Mouse (Mus musculus) neural tube, embryonic 12.5 days (tissue): ENCODE data around the gene Ubxn11. TPM values are rescaled to one million over a fixed set of nuclear protein-coding genes. Genes with fewer than 3 reads are reported as not detected.
A peak's percentile ranks its signal among the peaks of the same experiment; 100 is the strongest.

Experiments
- ATAC-seq: fragments of 200-750 bp; cut with Nextera tagmentation; 2 replicates; pipeline ENCODE4 v1.8.0; 2017; ENCODE audit warnings: low read depth, mild to moderate bottlenecking, moderate TSS enrichment, moderate library complexity; ENCODE audit not compliant: low FRiP score
- H3K27ac ChIP-seq: fragments of 300-500 bp; sonication (generic); 2 replicates; pipeline ENCODE4 v1.5.1; 2016
- H3K27me3 ChIP-seq: fragments of 300-500 bp; sonication (generic); replicated peaks from 2 replicates; pipeline ENCODE4 v1.6.1; 2016; ENCODE audit warnings: mild to moderate bottlenecking
- H3K36me3 ChIP-seq: fragments of 300-500 bp; sonication (generic); 2 replicates; pipeline ENCODE4 v1.6.1; 2016; ENCODE audit warnings: mild to moderate bottlenecking
- H3K4me1 ChIP-seq: fragments of 300-500 bp; sonication (generic); 2 replicates; pipeline ENCODE4 v1.6.1; 2016
- H3K4me2 ChIP-seq: fragments of 300-500 bp; sonication (generic); replicated peaks from 2 replicates; pipeline ENCODE4 v1.6.1; 2016; ENCODE audit warnings: mild to moderate bottlenecking
- H3K4me3 ChIP-seq: fragments of 300-500 bp; sonication (generic); 2 replicates; pipeline ENCODE4 v1.5.1; 2016
- H3K9ac ChIP-seq: fragments of 300-500 bp; sonication (generic); 2 replicates; pipeline ENCODE4 v1.6.1; 2016; ENCODE audit warnings: mild to moderate bottlenecking
- H3K9me3 ChIP-seq: fragments of 300-500 bp; sonication (generic); 2 replicates; pipeline ENCODE4 v1.6.1; 2016; ENCODE audit warnings: mild to moderate bottlenecking
- WGBS: fragments of 180-500 bp; shearing (Covaris S2); methylation state at CpG from one replicate; pipeline ENCODE4 v1.1.7; 2016; 5-methylcytosine and 5-hydroxymethylcytosine counted together
- polyA plus RNA-seq: library from polyadenylated mRNA; unstranded; fragments of >200 nt; fragmentation: Nextera tagmentation; extraction: Ambion mirVana; gene quantifications from 2 replicates; pipeline ENCODE4 v1.2.1, GENCODE M21; 2016

Gene Ubxn11
- polyA plus RNA-seq, 1 experiment from 2014 or later, result 7.3 TPM

GRCm38 (mm10) chr4:134068793-134069580 is 33.4 kb upstream of the Ubxn11 start:
- Histone ChIP-seq H3K36me3 (no peaks in the 10 kb centered on the region), H3K9ac (no peak overlapping the region), H3K4me2 (no peak overlapping the region), H3K27ac (no peak overlapping the region), H3K4me3 (no peak overlapping the region), H3K27me3 (peaks cover 16% of the 10 kb centered on the region), H3K9me3 (no peaks in the 10 kb centered on the region), H3K4me1 (no peaks in the 10 kb centered on the region)
- no peak for ATAC-seq
- 86% methylated on average over 4 of the region's 4 CpGs for WGBS

DNA sequence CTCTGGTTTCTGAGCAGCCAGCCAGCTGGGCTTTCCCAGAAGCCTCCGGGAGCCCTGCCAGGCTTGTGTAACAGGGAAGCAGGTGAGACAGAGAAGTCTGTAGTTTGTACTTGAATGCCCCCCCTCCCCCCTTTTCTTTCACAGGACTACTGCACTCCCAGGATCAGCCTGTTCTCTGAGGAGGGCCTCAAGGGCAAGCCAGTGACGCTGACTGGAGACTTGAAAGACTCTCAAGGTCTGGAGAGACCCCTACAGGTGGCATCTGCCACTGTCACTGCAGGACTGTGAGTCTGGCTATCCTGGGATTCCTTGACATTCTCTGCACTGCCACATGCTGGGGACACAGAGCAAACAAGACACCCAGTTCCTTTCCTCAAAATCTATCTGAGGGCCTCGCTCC is 23.7 kb upstream of the Ubxn11 start:
- Histone ChIP-seq H3K9me3 (no peaks in the 10 kb centered on the region), H3K9ac (no peak overlapping the region), H3K36me3 (no peaks in the 10 kb centered on the region), H3K4me1 (peaks cover 13% of the 10 kb centered on the region), H3K27me3 (peaks cover 21% of the 10 kb centered on the region), H3K27ac (no peak overlapping the region), H3K4me2 (no peak overlapping the region), H3K4me3 (no peak overlapping the region)
- WGBS, result 30% methylated on average over 3 of the region's 3 CpGs
- ATAC-seq, result no peak

- Histone ChIP-seq H3K36me3 (no peaks in the 10 kb centered on the region), H3K4me2 (no peak overlapping the region), H3K4me1 (peaks cover 13% of the 10 kb centered on the region), H3K9ac (no peak overlapping the region), H3K27ac (no peak overlapping the region), H3K27me3 (peaks cover 21% of the 10 kb centered on the region), H3K9me3 (no peaks in the 10 kb centered on the region), H3K4me3 (no peak overlapping the region)
- 84% methylated on average over 4 of the region's 4 CpGs for WGBS
- no peak for ATAC-seq
These were observed 21.7 kb upstream of the Ubxn11 start for GRCm38 (mm10) chr4:134080674-134081073.

DNA sequence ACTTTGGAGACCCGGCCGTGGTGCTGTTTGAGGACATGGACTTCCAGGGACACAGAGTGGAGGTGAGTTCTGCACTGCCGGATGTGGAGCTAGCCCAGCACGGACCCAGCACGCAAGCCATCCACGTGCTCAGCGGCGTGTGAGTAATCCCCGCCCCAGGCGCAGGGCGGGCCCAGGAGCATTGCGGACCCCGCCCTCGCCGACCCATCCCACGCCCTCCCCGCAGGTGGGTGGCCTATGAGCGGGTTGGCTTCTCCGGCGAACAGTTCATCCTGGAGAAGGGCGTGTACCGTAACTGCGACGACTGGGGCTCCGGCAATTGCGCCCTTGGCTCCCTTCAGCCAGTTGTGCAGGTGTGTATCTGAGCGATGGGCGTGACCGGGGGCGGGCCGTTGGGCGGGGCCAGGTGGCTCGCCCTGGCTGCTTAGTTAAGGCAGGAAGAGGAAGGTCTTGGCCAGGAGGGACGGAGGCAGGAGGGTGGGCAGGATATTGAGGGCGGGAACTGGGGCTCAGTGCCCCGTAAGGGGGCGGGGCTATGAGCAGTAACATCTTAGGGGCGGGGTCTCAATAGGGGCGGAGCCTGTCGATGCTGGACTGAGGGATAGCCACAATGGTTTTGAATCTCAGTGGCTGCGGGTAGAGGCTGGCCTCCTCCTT is 20.5 kb upstream of the Ubxn11 start:
- Histone ChIP-seq H3K27me3 (peaks cover 21% of the 10 kb centered on the region), H3K9me3 (no peaks in the 10 kb centered on the region), H3K36me3 (no peaks in the 10 kb centered on the region), H3K4me1 (peaks cover 13% of the 10 kb centered on the region), H3K27ac (no peak overlapping the region), H3K4me3 (peak overlapping the region; percentile 42), H3K9ac (peak overlapping the region; percentile 18; the same call in 1 of the 2 replicates), H3K4me2 (peak overlapping the region; percentile 83)
- no peak for ATAC-seq
- 1% methylated on average over 41 of the region's 41 CpGs for whole genome bisulfite sequencing

DNA sequence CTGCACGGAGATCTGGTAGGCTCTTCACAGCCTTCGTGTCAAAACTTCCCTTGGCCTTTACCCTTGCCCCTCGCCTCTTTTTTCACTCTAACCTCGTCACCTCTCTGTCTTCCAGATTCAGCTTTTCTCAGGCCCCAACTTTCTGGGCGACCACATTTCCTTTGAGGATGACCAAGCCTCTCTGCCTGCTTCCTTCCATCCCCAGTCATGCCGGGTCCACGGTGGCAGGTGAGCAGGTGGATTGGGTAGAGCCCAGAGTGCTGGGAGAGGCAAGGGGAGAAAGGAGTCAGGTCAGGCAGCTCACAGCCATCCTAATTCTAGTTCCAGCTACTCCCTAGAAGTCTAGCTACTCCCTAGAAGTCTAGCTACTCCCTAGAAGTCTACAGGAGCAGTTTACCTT is 19.9 kb upstream of the Ubxn11 start:
- no peak overlapping the region for H3K27ac ChIP-seq
- no peaks in the 10 kb centered on the region for H3K36me3 ChIP-seq
- H3K4me1 ChIP-seq, result peaks cover 13% of the 10 kb centered on the region
- peak overlapping the region; percentile 83 for H3K4me2 ChIP-seq
- 12% methylated on average over 7 of the region's 7 CpGs for WGBS
- peak overlapping the region; percentile 42 for H3K4me3 ChIP-seq
- H3K27me3 ChIP-seq, result peaks cover 21% of the 10 kb centered on the region
- no peaks in the 10 kb centered on the region for H3K9me3 ChIP-seq
- ATAC-seq, result no peak
- no peak overlapping the region for H3K9ac ChIP-seq

- no peak overlapping the region for H3K4me2 ChIP-seq
- no peaks in the 10 kb centered on the region for H3K36me3 ChIP-seq
- H3K27ac ChIP-seq, result no peak overlapping the region
- WGBS, result 90% methylated on average over 4 of the region's 4 CpGs
- H3K4me1 ChIP-seq, result peaks cover 13% of the 10 kb centered on the region
- peaks cover 21% of the 10 kb centered on the region for H3K27me3 ChIP-seq
- no peak overlapping the region for H3K4me3 ChIP-seq
- no peak overlapping the region for H3K9ac ChIP-seq
- no peaks in the 10 kb centered on the region for H3K9me3 ChIP-seq
- no peak for ATAC-seq
These were observed 17.4 kb upstream of the Ubxn11 start for GRCm38 (mm10) chr4:134084999-134085398.

- Histone ChIP-seq H3K4me1 (peaks cover 3% of the 10 kb centered on the region; the same call in 1 of the 2 replicates), H3K9ac (no peak overlapping the region), H3K27me3 (no peaks in the 10 kb centered on the region), H3K36me3 (no peaks in the 10 kb centered on the region), H3K4me3 (no peak overlapping the region), H3K9me3 (no peaks in the 10 kb centered on the region), H3K27ac (no peak overlapping the region), H3K4me2 (no peak overlapping the region)
- no peak for ATAC-seq
- whole genome bisulfite sequencing, result 51% methylated on average over 7 of the region's 7 CpGs
These were observed 15.0 kb upstream of the Ubxn11 start for GRCm38 (mm10) chr4:134087412-134087811.

GRCm38 (mm10) chr4:134089029-134089428 is 13.3 kb upstream of the Ubxn11 start:
- 77% methylated on average over 9 of the region's 9 CpGs for WGBS
- Histone ChIP-seq H3K27me3 (no peaks in the 10 kb centered on the region), H3K9ac (no peak overlapping the region), H3K4me1 (no peaks in the 10 kb centered on the region), H3K36me3 (no peaks in the 10 kb centered on the region), H3K4me2 (no peak overlapping the region), H3K4me3 (no peak overlapping the region), H3K9me3 (no peaks in the 10 kb centered on the region), H3K27ac (no peak overlapping the region)
- no peak for ATAC-seq

DNA sequence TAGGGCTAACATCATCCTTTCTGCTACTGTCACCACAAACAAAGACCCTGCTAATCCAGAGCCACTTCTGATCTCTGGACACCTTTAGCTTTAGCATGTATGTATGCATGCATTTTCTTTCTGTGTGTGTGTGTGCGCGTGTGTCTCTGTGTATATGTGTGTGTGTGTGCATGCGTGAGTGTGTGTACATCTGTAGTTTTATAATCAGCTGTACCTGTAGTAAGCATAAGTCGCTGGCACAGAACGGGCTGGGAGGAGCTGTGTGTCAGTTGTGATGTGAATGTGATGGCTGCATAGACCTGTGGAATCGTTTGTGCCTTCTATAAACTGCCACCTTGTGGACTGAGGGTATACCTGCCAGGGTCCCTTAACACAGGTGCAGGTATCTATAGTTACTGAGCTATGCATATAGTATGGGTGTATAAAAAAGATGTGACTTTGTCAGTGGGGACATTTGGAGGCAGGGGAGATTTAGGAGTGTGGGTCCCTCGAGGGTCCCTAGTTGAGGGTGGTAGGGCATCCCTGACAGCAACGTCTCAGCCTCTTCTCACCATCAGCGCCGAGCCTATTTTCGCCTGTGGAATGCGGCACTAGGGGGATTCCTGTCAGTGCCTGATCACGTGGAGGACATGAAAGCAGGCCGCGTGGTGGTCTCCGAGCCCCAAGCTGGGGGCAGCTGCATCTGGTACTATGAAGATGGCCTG is 11.7 kb upstream of the Ubxn11 start:
- Histone ChIP-seq H3K9me3 (no peaks in the 10 kb centered on the region), H3K4me2 (no peak overlapping the region), H3K4me1 (no peaks in the 10 kb centered on the region), H3K4me3 (no peak overlapping the region), H3K36me3 (no peaks in the 10 kb centered on the region), H3K9ac (no peak overlapping the region), H3K27ac (no peak overlapping the region), H3K27me3 (no peaks in the 10 kb centered on the region)
- no peak for ATAC-seq
- 87% methylated on average over 16 of the region's 16 CpGs for WGBS

DNA sequence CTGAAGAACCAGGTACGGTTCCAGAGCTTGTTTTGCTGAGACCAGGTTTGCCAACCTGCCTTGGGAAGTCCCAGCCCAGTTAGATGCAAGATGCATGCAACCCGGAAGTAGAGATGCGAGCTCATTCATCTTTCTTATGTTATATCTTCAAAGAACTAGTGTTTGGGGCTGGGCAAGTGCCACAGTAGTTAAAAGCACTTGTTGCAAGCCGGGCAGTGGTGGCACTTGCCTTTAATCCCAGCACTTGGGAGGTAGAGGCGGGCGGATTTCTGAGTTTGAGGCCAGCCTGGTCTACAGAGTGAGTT is 11.2 kb upstream of the Ubxn11 start:
- H3K9ac ChIP-seq, result no peak overlapping the region
- H3K4me1 ChIP-seq, result no peaks in the 10 kb centered on the region
- no peak overlapping the region for H3K4me3 ChIP-seq
- H3K36me3 ChIP-seq, result no peaks in the 10 kb centered on the region
- no peak overlapping the region for H3K4me2 ChIP-seq
- 89% methylated on average over 6 of the region's 6 CpGs for WGBS
- no peak for ATAC-seq
- no peaks in the 10 kb centered on the region for H3K9me3 ChIP-seq
- no peak overlapping the region for H3K27ac ChIP-seq
- H3K27me3 ChIP-seq, result no peaks in the 10 kb centered on the region

- Histone ChIP-seq H3K27ac (no peak overlapping the region), H3K27me3 (no peaks in the 10 kb centered on the region), H3K4me1 (no peaks in the 10 kb centered on the region), H3K9me3 (no peaks in the 10 kb centered on the region), H3K4me2 (no peak overlapping the region), H3K9ac (no peak overlapping the region), H3K36me3 (no peaks in the 10 kb centered on the region), H3K4me3 (no peak overlapping the region)
- 73% methylated on average over 6 of the region's 6 CpGs for WGBS
- ATAC-seq, result no peak
These were observed 9.7 kb upstream of the Ubxn11 start for GRCm38 (mm10) chr4:134092382-134093288.
